Mouse (Mus musculus): ENCODE measurements at regions not wholly inside any gene's neighbourhood (a gene's known extent, or its start where the extent isn't known, plus 50 kb on each side); places are given as distances from the start of the nearest gene placed in this dataset.
A peak's percentile ranks its signal among the peaks of the same experiment; 100 is the strongest.

DNA sequence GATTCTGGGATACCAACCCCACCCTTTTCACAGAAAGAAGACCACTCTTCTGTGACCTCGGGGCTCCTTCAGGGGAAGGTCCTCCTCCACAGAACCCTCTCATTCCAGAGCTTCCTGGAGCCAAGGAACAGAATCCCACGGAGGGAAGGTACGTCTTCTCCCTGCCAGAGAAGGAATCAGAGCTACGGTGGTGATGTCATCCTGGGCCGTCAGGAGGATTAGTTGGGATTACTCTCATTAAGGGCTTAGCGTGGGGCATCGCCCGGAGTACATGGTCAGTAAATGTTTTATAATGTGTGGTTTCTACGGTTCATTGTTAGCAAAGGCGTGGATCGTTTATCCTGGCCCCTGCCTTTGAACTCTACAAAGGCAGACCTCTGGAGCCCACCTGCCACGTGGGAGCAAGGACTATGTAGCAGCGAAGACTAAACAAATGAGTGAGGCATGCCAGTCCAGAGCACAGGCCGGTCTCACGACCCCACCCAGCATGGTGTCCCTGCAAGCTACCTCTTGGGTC is 221.1 kb downstream of the Uaca start:
- no peak for TF ChIP-seq CTCF (IDR thresholded peaks at IDR 0.05; ENCODE audit: low read depth, low read length)
- TF ChIP-seq POLR2A (IDR thresholded peaks at IDR 0.05; ENCODE audit: borderline replicate concordance, low read depth, low read length) = no peak
- no peak overlapping the region for H3K27ac ChIP-seq (ENCODE audit: insufficient read depth, low read depth, low read length)
- H3K4me3 ChIP-seq (ENCODE audit: insufficient read depth, low read length) = no peak overlapping the region
- peaks cover 26% of the 10 kb centered on the region for H3K4me1 ChIP-seq (ENCODE audit: control insufficient read depth, insufficient read depth, low read length)

DNA sequence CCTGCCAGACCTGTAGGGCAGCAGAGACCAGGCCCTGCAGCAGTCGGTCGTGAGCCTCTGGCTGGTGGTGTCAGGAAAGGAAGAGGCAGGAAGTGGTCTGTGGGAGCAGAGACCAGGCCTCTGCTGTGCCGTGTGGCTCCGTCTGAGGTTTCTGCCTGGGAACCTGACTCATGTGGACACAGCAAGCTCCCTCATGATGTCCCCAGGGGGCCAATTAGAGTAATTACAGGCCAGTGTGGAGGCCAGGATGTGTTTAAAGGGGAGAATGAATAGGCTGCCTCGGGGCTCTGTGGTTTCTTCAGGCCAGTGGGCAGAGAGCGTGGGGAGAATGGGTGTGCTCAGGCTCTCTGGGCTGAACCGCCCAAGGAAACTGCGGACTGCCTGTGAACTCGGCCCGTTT is 222.3 kb downstream of the Uaca start:
- peaks cover 31% of the 10 kb centered on the region for H3K4me1 ChIP-seq (ENCODE audit: control insufficient read depth, insufficient read depth, low read length)
- no peak for TF ChIP-seq POLR2A (IDR thresholded peaks at IDR 0.05; ENCODE audit: borderline replicate concordance, low read depth, low read length)
- no peak for TF ChIP-seq CTCF (IDR thresholded peaks at IDR 0.05; ENCODE audit: low read depth, low read length)
- H3K4me3 ChIP-seq (ENCODE audit: insufficient read depth, low read length) = no peak overlapping the region
- H3K27ac ChIP-seq (ENCODE audit: insufficient read depth, low read depth, low read length) = no peak overlapping the region

DNA sequence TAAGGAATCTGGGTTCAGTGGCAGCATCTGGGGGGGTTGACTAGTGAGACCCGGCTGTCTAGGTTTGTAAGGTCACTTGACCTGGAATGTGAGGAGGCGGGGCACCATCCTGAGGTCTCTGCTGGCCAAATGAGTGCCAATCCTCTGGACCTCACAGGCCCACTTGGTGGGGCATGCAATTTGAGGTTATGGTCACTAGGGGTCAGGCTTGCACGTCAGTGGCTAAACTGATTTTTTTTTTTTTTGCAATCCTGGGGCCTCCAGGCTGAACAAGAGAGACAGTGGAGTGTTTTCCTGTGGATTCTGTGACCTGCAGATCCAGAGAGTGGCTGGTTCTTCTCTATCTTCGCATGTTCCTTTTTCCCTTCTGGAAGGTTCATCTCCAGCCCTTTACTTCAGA is 225.6 kb downstream of the Uaca start:
- peaks cover 32% of the 10 kb centered on the region for H3K4me1 ChIP-seq (ENCODE audit: control insufficient read depth, insufficient read depth, low read length)
- TF ChIP-seq CTCF (IDR thresholded peaks at IDR 0.05; ENCODE audit: low read depth, low read length) (peak; percentile 37), POLR2A (IDR thresholded peaks at IDR 0.05; ENCODE audit: borderline replicate concordance, low read depth, low read length) (no peak)
- no peak overlapping the region for H3K4me3 ChIP-seq (ENCODE audit: insufficient read depth, low read length)
- H3K27ac ChIP-seq (ENCODE audit: insufficient read depth, low read depth, low read length) = no peak overlapping the region

DNA sequence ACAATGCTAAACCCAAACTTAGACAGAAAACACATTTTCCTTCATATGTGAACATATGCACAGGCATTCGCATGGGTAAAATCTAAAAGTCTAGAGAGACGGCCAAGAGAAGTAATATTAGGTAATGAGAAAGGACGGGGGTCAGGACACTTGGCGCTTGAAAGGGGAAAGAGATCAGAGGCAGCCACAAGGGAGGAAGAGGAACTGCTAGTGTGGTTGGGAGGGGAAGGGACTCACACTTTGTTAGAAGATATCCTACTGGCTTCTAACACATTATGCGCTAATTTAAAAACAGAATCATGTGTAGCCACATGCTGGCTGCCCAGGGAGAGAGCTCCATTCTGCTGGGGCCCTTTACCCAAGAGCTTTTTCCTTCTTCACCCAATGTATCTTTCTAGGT is 227.5 kb downstream of the Uaca start:
- peak overlapping the region; percentile 90 for H3K27ac ChIP-seq (ENCODE audit: insufficient read depth, low read depth, low read length)
- H3K4me1 ChIP-seq (ENCODE audit: control insufficient read depth, insufficient read depth, low read length) = peaks cover 33% of the 10 kb centered on the region
- TF ChIP-seq CTCF (IDR thresholded peaks at IDR 0.05; ENCODE audit: low read depth, low read length) (no peak), POLR2A (IDR thresholded peaks at IDR 0.05; ENCODE audit: borderline replicate concordance, low read depth, low read length) (no peak)
- no peak overlapping the region for H3K4me3 ChIP-seq (ENCODE audit: insufficient read depth, low read length)

DNA sequence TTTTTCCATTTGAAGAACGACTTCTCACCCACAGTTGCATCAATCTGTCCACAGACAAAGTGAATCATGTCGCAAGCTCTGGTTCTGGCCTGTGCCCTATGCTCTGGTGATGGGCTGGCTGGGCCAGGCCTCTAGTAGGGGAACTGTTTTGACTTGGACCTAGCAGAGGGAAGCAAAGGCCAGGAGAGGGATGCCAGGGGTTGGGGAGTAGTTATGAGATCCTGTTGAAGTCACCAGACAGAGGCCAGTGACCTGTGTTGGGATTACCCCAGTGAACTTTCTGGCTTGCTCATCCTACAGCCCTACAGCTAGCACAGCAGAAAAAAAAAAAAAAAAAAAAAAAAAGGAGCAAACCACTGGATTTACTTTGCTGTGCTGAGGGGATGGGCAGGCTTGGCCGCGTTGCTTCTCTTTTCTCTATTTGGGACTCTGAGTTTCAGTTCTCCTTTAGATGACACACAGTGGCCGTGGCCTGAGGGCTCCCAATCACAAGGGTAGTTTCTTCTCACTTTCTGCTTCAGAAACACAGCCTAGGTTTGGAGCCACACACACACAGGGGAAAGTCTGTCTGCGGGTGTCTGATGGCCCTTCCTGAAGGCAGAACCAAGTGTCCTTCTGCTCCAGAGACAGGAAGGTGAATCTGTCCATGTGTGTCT is 228.2 kb downstream of the Uaca start:
- H3K4me1 ChIP-seq (ENCODE audit: control insufficient read depth, insufficient read depth, low read length) = peaks cover 32% of the 10 kb centered on the region
- TF ChIP-seq POLR2A (IDR thresholded peaks at IDR 0.05; ENCODE audit: borderline replicate concordance, low read depth, low read length) (no peak), CTCF (IDR thresholded peaks at IDR 0.05; ENCODE audit: low read depth, low read length) (no peak)
- no peak overlapping the region for H3K4me3 ChIP-seq (ENCODE audit: insufficient read depth, low read length)
- H3K27ac ChIP-seq (ENCODE audit: insufficient read depth, low read depth, low read length) = peak overlapping the region; percentile 90

DNA sequence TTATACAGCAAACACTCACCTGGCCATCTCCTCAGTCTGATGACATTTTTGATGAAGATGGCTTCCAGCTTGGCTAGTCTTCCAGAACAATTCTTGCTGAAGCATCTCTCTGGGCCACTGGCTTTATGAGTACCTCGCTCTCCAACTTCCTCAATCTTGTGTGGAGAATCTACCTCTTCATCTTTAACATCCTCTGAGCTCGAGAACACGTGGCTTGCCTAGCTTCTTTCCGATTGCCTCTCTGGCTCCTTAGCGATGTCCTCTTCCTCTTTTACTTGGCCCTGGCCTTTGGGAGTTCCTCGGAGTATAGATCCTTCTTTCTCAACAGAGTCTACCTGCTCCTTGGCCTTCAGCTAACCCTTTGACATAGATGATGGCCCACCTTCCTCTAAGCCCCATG is 231.0 kb downstream of the Uaca start:
- Histone ChIP-seq H3K4me3 (ENCODE audit: insufficient read depth, low read length) (no peak overlapping the region), H3K27ac (ENCODE audit: insufficient read depth, low read depth, low read length) (no peak overlapping the region), H3K4me1 (ENCODE audit: control insufficient read depth, insufficient read depth, low read length) (peaks cover 36% of the 10 kb centered on the region)
- TF ChIP-seq POLR2A (IDR thresholded peaks at IDR 0.05; ENCODE audit: borderline replicate concordance, low read depth, low read length) (no peak), CTCF (IDR thresholded peaks at IDR 0.05; ENCODE audit: low read depth, low read length) (no peak)

DNA sequence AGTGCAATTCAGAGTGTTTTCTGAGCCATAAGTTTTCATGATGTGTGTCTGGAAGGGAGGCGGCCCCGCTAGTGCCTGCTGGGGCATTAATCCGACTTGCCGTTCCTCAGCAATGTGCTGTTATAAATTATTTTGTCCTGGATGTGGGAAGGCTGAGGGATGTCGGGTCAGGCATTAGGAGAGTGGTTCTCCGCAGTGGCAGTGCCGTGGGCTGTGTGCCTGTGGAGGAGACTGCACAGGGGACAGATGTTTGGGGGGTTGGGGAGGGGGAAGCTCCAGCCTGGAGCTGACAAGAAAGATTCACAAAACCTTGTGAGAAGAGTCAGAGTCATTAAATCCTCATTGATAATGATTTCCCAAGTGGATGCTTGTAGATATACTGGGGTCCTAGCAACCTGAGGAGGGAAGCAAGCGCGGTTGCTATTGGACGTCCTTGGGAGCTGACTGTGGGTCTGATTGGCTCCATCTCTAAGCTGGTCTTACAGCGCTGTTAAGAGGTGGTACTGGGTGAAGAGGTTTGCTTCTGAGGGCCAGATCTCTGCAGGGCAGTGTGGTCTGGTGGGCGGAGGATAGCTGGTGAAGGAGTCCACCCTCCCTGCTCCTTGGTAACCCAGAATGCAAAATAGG is 234.5 kb downstream of the Uaca start:
- no peak for TF ChIP-seq CTCF (IDR thresholded peaks at IDR 0.05; ENCODE audit: low read depth, low read length)
- TF ChIP-seq POLR2A (IDR thresholded peaks at IDR 0.05; ENCODE audit: borderline replicate concordance, low read depth, low read length) = no peak
- H3K4me3 ChIP-seq (ENCODE audit: insufficient read depth, low read length) = no peak overlapping the region
- no peak overlapping the region for H3K27ac ChIP-seq (ENCODE audit: insufficient read depth, low read depth, low read length)
- H3K4me1 ChIP-seq (ENCODE audit: control insufficient read depth, insufficient read depth, low read length) = peaks cover 19% of the 10 kb centered on the region

DNA sequence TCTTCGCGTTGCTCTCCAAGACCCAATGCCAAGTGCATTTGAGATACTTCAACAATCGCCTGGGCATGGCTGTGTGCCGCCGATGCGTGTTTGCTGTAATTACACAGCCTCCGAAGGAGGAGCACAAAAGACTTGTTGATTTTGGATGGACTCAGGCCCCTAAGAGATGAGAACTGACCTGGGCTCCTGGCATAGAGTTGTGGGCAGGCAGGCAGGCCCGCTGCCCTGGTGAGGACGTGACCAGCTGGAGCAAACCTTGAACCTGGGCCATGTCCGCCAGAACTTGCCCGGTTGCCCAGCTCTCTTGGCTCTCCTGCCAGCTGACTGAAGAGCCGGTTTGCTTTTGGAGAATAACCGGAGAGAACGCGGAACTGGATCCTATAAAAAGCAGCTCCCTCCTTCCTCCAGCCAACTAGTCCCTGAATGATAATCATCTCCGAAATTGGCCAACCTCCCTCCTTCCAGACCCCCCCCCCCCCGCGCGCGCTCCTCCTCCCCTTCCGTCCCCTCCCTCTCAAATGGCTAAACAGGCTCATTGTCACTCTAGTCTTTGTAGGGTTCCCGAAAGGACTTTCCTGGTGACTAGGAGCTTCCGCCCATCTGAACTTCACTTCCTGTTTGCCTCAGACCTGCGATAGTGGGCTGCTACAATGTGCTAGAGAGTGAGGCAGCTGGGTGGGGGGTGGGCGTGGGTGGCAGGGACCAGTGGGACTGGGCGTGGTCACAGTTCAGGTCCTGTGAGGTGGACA is 237.5 kb downstream of the Uaca start:
- no peak overlapping the region for H3K4me3 ChIP-seq (ENCODE audit: insufficient read depth, low read length)
- H3K4me1 ChIP-seq (ENCODE audit: control insufficient read depth, insufficient read depth, low read length) = peaks cover 9% of the 10 kb centered on the region
- H3K27ac ChIP-seq (ENCODE audit: insufficient read depth, low read depth, low read length) = no peak overlapping the region
- TF ChIP-seq CTCF (IDR thresholded peaks at IDR 0.05; ENCODE audit: low read depth, low read length) (no peak), POLR2A (IDR thresholded peaks at IDR 0.05; ENCODE audit: borderline replicate concordance, low read depth, low read length) (no peak)

DNA sequence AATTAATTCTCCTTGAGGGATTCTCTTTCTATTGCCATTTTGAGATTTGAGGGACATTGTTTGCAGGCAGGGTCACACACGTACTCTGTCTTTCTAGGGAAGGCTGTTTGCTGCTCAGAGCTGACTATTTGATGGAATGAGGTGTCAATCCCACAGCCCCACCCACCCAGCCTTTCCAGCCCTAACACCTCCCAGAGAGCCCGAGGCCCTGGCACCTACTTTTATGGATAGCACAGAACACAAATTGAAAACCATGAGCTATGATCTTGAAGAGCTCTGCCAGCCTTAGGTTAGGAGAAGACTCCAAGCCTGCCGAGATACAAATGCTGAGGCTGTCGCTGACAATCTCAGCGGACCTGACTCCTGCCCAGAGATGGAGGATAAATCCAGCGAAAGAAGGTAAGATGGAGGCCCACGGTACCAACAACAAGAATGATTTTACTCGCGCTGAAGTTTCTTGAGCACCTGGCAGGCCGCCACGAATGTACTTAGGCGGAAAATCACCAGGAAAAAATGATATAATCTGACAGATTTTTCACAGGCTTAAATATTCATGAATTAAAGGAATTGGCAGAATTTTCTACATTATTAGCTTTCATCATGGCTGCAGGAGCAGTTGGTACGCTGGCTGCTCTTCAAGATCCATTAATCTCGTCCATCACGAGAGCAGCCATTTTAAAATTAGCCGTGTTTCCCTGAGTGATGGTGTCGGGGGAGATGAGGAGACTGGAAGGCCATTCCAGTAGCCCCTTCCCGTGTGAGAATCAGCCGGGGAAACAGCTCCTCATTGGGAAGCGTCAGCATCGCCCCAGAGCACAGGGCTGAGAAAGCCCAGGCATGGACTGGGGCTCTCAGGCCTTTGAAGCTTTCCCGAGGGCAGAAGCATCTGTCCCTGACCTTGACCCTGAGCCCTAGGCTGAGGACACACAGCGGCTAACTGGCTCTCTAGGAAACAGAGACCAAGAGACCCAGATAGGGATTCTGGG is 238.4 kb downstream of the Uaca start:
- Histone ChIP-seq H3K4me1 (ENCODE audit: control insufficient read depth, insufficient read depth, low read length) (peaks cover 9% of the 10 kb centered on the region), H3K4me3 (ENCODE audit: insufficient read depth, low read length) (no peak overlapping the region), H3K27ac (ENCODE audit: insufficient read depth, low read depth, low read length) (no peak overlapping the region)
- TF ChIP-seq POLR2A (IDR thresholded peaks at IDR 0.05; ENCODE audit: borderline replicate concordance, low read depth, low read length) (no peak), CTCF (IDR thresholded peaks at IDR 0.05; ENCODE audit: low read depth, low read length) (no peak)

All from bone marrow macrophage, adult 2 months (primary cell).